Mouse (Mus musculus) kidney, postnatal 10 days (tissue): ENCODE measurements around the gene Olfr1438-ps1.
"Not testable (repeated sequence)": the region's sequence is repeated elsewhere in the genome, so short reads cannot be mapped to it uniquely, and the experiment has no call there.

ENCODE experiments used
- DNase-seq: peaks from one replicate; pipeline ENCODE4 v3.0.0; 2021; ENCODE audit warnings: mixed read lengths

Gene Olfr1438-ps1

GRCm38 (mm10) chr19:12335810-12336209 is at the start of gene Olfr1438-ps1:
Gene Olfr1438-ps1, minus strand, starts transcription at chr19:12335910.
- no peak for DNase-seq

GRCm38 (mm10) chr19:12374465-12375025 is 38.8 kb upstream of the Olfr1438-ps1 start:
- DNase-seq = peak; percentile 5

GRCm38 (mm10) chr19:12373004-12373403 is 37.3 kb upstream of the Olfr1438-ps1 start:
- no peak for DNase-seq

GRCm38 (mm10) chr19:12325001-12325400 is 10.7 kb downstream of the Olfr1438-ps1 start, which contains the start of gene Olfr1437:
Gene Olfr1437, minus strand, starts transcription at chr19:12325101.
- no peak for DNase-seq

GRCm38 (mm10) chr19:12299030-12299429 is 36.7 kb downstream of the Olfr1438-ps1 start, which contains the start of gene Olfr1436:
Gene Olfr1436, minus strand, starts transcription at chr19:12299130.
- DNase-seq = not testable (repeated sequence)

GRCm38 (mm10) chr19:12292979-12293378 is 42.7 kb downstream of the Olfr1438-ps1 start:
- no peak for DNase-seq

GRCm38 (mm10) chr19:12279554-12279953 is 56.2 kb downstream of the Olfr1438-ps1 start, which contains the start of gene Olfr1434:
Gene Olfr1434, plus strand, starts transcription at chr19:12279854.
- no peak for DNase-seq
